Mouse (Mus musculus) olfactory bulb, adult 2 months (tissue): ENCODE measurements around the gene Unc13a.

ENCODE experiments used
- CTCF ChIP-seq: fragments of 200-500 bp; IDR thresholded peaks from 2 replicates; pipeline ENCODE4 v1.5.1; 2012; ENCODE audit warnings: low read depth, mild to moderate bottlenecking, low read length, moderate library complexity; ENCODE audit not compliant: insufficient read depth
- POLR2A ChIP-seq: fragments of 200-500 bp; IDR thresholded peaks from 2 replicates; pipeline ENCODE4 v1.6.1; 2012; ENCODE audit warnings: mild to moderate bottlenecking, low read depth, low read length, moderate library complexity; ENCODE audit not compliant: insufficient read depth

DNA sequence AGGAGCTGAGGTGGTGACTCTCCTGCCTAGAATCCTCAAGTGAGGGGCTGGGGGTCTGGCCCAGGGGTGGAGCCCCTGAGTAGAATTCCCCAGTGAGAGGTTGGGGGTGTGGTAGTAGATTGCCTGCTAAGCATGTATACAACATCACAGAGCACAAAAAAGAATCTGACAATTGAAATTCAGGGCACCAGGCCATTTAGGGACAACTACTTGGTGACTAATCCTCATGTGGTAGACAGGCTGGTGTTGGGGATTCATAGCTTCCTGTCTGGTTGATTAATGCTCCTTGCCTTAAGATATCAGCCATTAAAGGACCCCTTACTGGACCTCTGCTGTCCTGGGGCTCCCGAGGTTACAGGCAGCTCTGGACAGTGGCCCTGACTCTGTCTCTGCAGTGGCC, 92.5 kb downstream of the Unc13a start:
- TF ChIP-seq POLR2A (no peak), CTCF (no peak)
